Mouse (Mus musculus): ENCODE measurements around the gene Tbx20.

Tbx20 gene

DNA sequence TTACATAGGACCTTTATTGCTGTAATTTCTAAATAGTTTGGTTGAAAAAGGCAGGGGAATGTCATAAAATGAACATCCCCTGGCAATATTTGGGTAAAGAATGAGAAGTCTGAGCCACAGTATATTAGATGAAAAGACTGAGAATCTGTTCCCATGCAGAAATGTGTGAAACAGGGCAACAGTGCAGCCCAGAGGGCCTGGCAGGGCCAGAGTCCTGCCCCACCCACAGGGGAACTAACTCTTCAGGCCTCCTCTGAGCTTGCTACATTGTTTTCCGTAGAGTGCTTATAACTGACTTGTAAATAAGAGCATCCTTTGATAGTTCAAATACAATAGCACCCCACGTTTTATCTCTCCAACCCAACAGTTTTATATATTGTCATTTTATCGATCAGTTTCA, 7.0 kb downstream of the Tbx20 start:
- DNase-seq (ENCODE audit: low spot score in 2 of 2): no peak

DNA sequence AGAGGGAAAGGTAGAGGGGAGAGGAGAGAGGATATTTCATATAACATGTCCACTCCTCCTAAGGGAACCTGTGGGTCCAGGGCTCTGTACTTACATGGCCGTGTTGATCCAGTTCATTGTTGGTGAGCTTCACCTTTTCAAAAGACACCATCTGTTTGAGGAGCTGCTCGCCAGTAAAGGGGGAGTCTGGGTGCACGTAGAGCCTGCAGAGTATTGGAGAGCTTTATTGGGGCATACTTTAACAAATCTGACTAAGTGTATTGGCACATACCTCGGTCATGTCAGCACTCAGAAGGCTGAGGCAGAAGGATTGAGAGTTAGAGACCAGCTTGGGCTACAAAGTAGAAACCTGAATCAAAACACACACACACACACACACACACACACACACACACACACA, 8.5 kb downstream of the Tbx20 start:
- DNase-seq (ENCODE audit: low spot score in 2 of 2): no peak

- DNase-seq (ENCODE audit: low spot score in 2 of 2): no peak
Observed at GRCm38 (mm10) chr9:24760461-24760860, 13.6 kb downstream of the Tbx20 start.

GRCm38 (mm10) chr9:24744958-24745357, 29.1 kb downstream of the Tbx20 start:
- no peak for DNase-seq (ENCODE audit: low spot score in 2 of 2)

- DNase-seq (ENCODE audit: low spot score in 2 of 2): no peak
Observed at GRCm38 (mm10) chr9:24701246-24701645, 72.9 kb downstream of the Tbx20 start.

DNA sequence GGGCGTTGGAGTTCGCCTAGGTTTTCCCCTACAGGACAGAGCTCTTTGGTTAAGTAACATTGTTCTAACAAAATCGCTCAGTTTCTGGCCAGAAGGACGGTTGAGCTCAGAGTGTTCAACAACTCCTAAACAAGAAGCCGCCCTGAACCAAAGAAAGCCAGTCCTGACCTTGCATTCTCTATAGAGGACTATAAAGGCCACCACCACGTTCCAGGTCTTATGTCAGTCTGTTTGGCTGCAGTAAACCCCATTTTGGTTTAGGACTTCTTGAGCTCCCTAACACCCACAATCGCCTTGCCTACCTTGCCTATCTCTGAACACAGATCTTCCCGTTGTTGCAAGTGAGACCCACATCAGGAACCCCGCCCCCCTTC, 77.7 kb downstream of the Tbx20 start:
- DNase-seq (ENCODE audit: low spot score in 2 of 2): no peak

DNA sequence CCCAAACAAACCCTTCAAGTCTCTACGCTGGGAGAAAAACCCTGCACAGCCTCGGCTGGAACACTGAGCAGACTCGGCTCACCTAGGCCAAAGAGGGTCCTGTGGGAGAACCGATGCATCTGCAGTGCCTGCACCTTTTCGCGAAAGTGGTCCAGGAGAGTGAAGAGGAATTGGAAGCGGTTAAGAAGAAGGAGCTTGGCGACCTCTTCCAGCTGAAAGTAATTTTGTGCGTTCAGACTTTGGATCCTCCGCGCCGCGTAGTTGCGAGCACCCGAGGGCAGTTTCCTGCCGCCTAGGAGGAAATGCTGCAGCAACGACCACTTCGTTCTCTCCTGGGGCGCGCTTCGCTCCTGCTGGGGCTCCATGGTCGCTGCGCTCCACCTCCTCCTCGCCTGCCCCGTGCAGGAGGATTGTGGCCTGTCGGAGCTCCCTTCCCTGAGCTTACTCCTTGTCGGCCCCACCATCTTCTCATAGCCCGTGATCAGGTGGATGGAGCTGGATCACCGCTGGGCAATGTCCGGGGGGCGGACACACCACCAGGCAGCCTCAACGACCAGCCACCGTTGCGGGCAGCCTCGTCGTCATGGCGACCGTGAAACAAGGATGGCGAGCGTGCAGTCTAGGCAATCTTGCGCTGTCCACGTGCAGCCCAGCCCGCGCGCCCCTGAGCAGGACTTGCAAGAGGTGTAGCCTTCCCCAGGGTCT, 78.3 kb downstream of the Tbx20 start, which contains the start of gene Dpy19l2:
Gene Dpy19l2, minus strand, starts transcription at position 594 of the 705 bp plus-strand sequence.
- peak; percentile 8 to 21 for DNase-seq (ENCODE audit: low spot score in 2 of 2)

Data from frontal cortex, postnatal 14 days (tissue).